Mouse (Mus musculus) layer of hippocampus, postnatal 14 days (tissue): ENCODE measurements around the gene Ptges. TPM values are rescaled to one million over a fixed set of nuclear protein-coding genes. Genes with fewer than 3 reads are reported as not detected.
"Not testable (repeated sequence)": the region's sequence is repeated elsewhere in the genome, so short reads cannot be mapped to it uniquely, and the experiment has no call there.

ENCODE experiments used
- DNase-seq, 2 experiments: peaks; one replicate each; pipeline ENCODE4 v3.0.0; 2021 to 2022; ENCODE audit warnings: low spot score in 2 of 2, mixed read lengths in 1 of 2
- long read RNA-seq, 2 experiments: library from polyadenylated mRNA; stranded (forward); transcript quantifications; one replicate each; pipeline ENCODE4 v2.0.0; 2021
- total RNA-seq, 2 experiments: library from RNA; stranded (reverse); gene quantifications; 2 replicates each; pipeline ENCODE4 v1.2.3; 2021

Ptges gene
- total RNA-seq: 1 to 10 TPM; 4.4 to 5.8 TPM
- long read RNA-seq, experiment 1, partial matches to known transcripts: 0 of 3 reads
- long read RNA-seq, experiment 1, other reads (novel, unspliced or antisense): 1 of 3 reads
- long read RNA-seq, experiment 2, partial matches to known transcripts: 0 of 1 reads
- long read RNA-seq, experiment 2, other reads (novel, unspliced or antisense): 0 of 1 reads

DNA sequence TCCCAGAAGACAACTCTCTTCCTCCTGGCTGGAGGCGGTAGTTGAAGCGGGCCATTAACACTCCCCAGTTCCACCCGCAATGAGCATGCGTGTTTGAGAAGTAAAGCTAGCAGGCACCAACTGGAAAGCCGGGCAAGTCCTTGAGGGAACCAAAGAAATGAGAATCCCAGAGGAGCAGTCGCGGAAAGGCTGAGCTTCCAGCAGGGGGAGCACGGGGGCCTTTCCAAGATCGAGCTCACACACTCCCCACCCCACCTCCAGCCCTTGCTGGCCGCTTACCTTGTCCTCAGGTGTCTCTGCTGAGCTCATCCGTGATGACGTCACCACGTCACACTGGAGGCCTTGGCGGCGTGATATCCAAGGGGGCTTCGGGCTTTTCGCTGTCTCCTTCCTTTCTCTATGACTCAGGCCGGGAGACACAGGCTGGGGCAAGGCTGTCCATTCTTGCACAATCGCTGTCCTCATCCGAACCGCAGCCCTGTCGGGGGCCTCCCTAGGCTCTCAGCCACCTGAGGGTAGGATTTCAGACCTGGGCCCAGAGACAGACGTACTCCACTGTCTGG, at the start of gene Ptges:
TSS of gene Ptges (minus strand) at position 381 of the 563 bp plus-strand sequence.
- DNase-seq: peak; percentile 56 to 69

DNA sequence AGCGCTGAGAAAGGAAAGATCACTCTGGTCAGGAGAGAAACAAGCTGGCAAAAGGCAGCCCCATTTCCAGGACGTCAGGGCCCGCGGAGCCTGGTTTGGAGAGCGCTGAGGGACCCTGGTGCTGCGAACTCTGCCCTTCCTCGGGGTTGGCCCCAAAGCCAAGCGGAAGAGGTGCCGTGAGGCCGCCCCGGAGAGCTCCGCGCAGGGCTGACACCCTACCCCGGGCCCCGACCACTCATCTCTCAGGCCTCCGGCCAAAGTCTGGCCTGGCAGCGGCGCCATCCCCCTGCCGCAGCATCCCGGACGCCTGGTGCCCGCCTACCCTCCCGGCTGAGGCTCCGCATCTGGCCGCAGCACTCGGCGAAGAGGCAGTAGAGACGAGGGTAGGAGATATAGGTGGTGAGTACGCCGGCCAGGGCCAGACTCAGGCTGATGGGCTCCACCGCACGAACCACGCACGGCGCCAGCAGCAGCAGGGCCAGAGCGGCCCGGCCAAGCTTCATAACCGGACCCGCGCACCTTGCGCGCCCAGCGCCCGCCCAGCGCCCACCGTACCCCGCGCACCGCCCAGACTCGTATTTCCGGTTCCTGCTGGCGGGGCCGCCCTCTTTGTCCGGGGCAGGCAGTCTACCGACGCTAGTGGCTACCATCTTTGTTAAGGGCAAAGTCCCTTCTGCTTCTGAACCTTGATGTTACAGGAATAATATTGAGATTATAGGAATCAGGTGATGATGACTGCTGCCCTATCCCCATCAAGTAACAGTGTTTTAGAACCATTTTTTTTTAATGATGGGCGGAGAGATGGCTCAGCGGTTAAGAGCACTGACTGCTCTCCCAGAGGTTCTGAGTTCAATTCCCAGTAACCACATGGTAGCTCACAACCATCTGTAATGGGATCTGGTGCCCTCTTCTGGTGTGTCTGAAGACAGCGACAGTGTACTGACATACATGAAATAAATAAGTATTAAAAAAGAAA, 38.0 kb upstream of the Ptges start, which contains the start of gene Tor1a:
TSS of gene Tor1a (minus strand) at position 582 of the 976 bp plus-strand sequence.
- DNase-seq: peak; percentile 84 to 94

DNA sequence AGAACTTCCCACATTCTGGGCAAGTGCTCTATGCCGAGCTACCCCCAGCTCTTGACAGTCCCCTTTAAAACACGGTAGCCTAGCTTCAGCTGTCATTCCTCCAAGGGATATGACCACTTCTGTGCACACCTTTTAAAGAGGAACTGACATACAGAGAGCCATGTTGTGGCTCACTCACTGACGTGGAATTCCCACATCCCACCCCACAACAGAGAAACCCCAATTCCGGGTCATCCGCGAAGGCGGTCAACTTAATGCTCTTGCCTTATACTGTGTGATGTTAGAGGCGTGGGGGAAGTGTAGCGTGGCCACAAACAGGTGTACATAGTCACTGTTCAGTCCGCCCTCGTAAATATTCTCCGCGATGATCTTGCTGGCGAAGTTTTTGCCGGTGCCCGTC, 37.2 kb upstream of the Ptges start:
- DNase-seq: no peak

- DNase-seq: no peak
Observed at GRCm38 (mm10) chr2:30965627-30966026, 36.0 kb upstream of the Ptges start.

DNA sequence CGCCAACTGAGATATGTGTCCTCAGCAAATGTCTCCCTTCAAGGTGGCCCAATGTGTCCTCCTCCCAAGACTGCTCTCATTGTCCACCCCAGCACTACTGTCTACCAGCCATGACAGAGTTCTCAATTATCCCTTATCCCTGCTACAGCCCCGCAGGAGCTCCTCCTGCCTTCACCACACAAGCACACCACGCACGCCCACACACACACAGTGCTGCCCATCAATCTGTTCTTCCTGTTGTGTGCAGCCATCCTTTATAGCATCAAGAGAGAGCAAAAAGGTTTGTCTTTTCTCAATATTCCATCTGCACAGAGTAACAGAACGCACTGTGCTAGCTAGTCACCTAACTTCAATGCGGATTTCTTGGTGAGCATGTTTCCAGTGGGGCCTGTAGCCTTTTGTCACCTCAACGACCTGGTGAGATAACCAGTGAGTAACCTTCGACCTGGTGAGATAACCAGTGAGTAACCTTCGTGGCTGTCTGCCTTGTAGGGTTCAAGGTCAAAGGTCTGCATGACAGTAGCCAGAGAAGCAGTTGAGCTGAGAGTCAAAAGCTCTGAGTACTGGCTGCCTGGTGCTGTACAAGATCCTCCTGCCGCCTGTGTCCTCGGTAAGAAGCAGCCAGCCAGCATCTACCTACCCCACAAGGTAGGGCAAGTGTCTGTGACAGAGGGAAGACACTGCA, 33.0 kb upstream of the Ptges start:
- DNase-seq: peak in 1 of 2 experiments; percentile 49

DNA sequence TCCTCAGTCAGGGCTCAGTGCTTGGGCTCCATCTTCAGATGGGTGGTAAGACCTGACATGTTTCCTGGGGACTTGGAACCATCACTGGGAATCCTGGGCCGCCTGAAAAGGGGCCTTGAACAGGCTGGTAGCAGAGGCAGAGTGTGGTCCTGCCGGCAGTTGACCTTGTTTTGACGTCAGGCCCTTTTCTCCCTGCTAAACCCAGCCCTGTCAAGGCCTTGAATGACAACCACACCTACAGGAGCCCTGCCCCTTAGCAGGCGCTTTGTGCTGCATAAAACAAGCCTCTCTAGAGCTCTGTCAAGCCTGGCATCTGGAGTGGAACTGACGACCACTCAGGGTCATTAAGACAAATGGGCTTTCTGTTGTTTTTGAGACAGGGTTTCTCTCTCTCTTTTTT, 30.2 kb upstream of the Ptges start:
- no peak for DNase-seq

DNA sequence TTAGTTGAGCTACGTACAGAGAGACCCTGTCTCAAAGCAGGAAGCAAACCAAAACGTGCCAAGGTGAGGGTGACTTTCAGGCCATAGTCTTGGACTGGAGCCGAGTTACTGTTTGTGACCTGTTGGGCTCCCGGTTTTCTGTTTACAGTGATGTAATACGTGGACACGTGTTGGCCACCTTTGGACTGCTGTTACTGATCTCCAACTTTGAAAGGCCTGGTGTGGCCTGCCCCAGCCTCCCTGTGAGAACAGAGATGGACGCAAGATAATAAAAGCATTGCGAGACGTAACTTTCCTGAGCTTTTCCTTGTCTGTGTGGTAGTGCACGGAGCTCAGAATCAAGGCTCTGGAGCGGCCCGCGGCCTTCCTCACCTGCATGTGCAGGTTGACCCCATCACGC, 29.1 kb upstream of the Ptges start:
- DNase-seq: no peak

- no peak for DNase-seq
Observed at GRCm38 (mm10) chr2:30957511-30957910, 27.8 kb upstream of the Ptges start.

DNA sequence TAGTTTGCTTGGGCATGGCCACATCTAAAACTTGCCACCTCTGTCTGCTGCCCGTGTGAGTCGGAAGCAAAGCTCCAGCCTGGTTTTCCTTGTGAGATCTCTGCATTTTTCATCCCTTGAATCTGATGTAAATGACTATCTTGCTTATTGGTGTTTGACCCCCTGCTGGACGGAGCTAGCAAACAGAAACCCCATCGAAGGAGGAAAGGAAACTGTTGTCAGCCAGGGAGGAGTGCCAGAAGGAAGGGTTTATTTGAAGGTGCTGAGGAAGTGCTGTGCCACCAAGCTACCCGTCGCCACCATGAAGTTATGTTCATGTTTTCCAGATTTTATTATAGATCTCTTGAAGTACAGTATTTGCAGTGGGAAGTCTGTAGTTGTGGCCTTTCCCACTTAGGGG, 25.1 kb upstream of the Ptges start:
- no peak for DNase-seq

GRCm38 (mm10) chr2:30952824-30953490, 23.3 kb upstream of the Ptges start, which contains the start of gene Tor1b:
TSS of gene Tor1b (plus strand) at chr2:30952959.
- peak; percentile 88 to 93 for DNase-seq

GRCm38 (mm10) chr2:30952457-30952823, 22.8 kb upstream of the Ptges start:
- DNase-seq: no peak

- DNase-seq: peak; percentile 62 to 71
Observed at GRCm38 (mm10) chr2:30942603-30943011, 12.9 kb upstream of the Ptges start.

DNA sequence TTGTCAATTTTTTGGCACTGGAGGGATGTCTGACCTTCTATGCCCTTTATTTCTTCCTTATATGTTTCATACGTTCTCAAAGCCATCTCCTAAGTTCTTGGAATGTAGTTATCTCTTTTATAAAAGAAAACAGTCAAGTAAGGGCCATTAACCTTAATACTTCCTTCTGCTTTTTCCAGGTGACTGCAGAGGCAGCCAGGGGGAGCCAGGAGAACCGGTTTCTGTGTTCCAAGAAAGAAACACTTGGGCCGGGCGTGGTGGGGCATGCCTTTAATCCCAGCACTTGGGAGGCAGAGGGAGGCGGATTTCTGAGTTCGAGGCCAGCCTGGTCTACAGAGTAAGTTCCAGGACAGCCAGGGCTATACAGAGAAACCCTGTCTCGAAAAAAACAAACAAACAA, 12.5 kb upstream of the Ptges start:
- not testable (repeated sequence) for DNase-seq

DNA sequence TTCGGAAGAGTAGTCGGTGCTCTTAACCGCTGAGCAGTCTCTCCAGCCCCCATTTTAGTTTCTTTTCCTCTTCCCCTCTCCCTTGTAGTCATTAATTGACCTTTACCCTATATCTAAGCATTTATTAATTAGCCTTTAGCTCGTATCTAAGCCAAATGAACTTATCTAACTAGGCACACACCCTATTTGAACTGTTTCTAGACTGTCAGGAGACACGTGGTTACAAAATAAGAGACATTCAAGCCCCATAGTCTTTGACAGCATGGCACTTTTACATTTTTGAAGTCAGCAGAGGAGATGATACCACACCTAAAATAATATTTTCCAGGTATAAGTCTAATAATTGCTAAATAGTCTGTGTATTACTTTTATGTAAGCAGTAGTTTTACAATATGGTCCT, 11.9 kb upstream of the Ptges start:
- no peak for DNase-seq

DNA sequence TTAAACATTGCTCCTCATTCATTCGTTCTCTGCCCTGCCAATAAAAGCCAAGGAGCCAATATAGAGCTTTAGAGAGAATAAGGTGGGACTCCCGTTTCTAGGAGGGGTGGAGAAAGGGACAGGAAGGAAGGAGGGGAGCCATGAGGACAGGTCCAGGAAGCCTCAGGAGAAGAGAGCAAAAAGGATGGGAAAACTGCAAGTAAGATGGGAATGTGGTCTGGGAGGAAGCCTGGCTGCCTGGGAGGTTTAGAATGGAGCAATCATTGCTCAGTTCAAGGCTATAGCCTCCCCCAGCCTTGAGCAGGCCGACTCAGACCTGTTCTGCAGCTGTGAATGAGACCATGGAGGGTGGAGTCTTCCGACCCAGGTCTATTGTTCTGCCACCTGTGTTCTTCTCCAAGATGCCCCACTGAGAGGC, 8.9 kb upstream of the Ptges start:
- no peak for DNase-seq

GRCm38 (mm10) chr2:30937731-30938130, 8.1 kb upstream of the Ptges start:
- no peak for DNase-seq

GRCm38 (mm10) chr2:30936808-30937207, 7.1 kb upstream of the Ptges start:
- DNase-seq: no peak

- peak; percentile 80 to 83 for DNase-seq
Observed at GRCm38 (mm10) chr2:30933917-30934450, 4.3 kb upstream of the Ptges start.

DNA sequence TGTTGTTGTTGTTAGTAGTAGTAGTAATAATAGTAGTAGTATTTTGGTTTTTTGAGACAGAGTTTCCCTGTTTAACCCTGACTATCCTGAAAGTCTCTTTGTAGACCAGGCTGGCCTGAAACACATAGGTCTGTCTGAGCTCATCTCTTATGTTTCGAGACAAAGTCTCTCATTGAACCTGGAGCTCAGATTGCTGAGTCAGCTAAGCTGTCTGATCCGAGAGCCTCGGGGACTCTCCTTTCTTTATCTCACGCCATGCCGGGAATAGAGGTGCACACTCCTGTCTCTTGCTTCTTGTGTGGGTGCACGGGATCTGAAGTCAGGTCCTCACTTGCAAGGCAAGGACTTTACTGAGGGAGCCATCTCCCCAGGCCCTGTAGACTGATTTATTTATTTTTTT, 3.4 kb upstream of the Ptges start:
- DNase-seq: no peak

GRCm38 (mm10) chr2:30931922-30932321, 2.3 kb upstream of the Ptges start:
- DNase-seq: no peak
